Mouse (Mus musculus) forebrain, embryonic 15.5 days (tissue): ENCODE measurements at regions not wholly inside any gene's neighbourhood (a gene's known extent, or its start where the extent isn't known, plus 50 kb on each side); places are given as distances from the start of the nearest gene placed in this dataset.

Source experiments
- ATAC-seq: fragments of 200-750 bp; cut with Nextera tagmentation; replicated peaks from 2 replicates; pipeline ENCODE4 v1.8.0; 2017; ENCODE audit warnings: mild to moderate bottlenecking, moderate TSS enrichment, moderate library complexity
- H3K27ac ChIP-seq: fragments of 300-500 bp; sonication (generic); replicated peaks from 2 replicates; pipeline ENCODE4 v1.5.1; 2015; ENCODE audit warnings: mild to moderate bottlenecking, inconsistent platforms
- H3K27me3 ChIP-seq: fragments of 300-500 bp; sonication (generic); 2 replicates; pipeline ENCODE4 v1.6.1; 2015; ENCODE audit warnings: inconsistent platforms
- H3K36me3 ChIP-seq: fragments of 300-500 bp; sonication (generic); 2 replicates; pipeline ENCODE4 v1.6.1; 2015; ENCODE audit warnings: mild to moderate bottlenecking, inconsistent platforms
- H3K4me1 ChIP-seq: fragments of 300-500 bp; sonication (generic); 2 replicates; pipeline ENCODE4 v1.6.1; 2015; ENCODE audit warnings: inconsistent platforms
- H3K4me2 ChIP-seq: fragments of 300-500 bp; sonication (generic); replicated peaks from 2 replicates; pipeline ENCODE4 v1.6.1; 2015; ENCODE audit warnings: mild to moderate bottlenecking, inconsistent platforms
- H3K4me3 ChIP-seq: fragments of 300-500 bp; sonication (generic); 2 replicates; pipeline ENCODE4 v1.5.1; 2015; ENCODE audit warnings: mild to moderate bottlenecking, inconsistent platforms
- H3K9ac ChIP-seq: fragments of 300-500 bp; sonication (generic); replicated peaks from 2 replicates; pipeline ENCODE4 v1.6.1; 2015; ENCODE audit warnings: mild to moderate bottlenecking, inconsistent platforms
- H3K9me3 ChIP-seq: fragments of 300-500 bp; sonication (generic); 2 replicates; pipeline ENCODE4 v1.6.1; 2016; ENCODE audit warnings: inconsistent platforms
- WGBS: fragments of 180-500 bp; shearing (Covaris S2); methylation state at CpG from one replicate; pipeline ENCODE4 v1.1.7; 2015; ENCODE audit warnings: mixed read lengths; 5-methylcytosine and 5-hydroxymethylcytosine counted together

DNA sequence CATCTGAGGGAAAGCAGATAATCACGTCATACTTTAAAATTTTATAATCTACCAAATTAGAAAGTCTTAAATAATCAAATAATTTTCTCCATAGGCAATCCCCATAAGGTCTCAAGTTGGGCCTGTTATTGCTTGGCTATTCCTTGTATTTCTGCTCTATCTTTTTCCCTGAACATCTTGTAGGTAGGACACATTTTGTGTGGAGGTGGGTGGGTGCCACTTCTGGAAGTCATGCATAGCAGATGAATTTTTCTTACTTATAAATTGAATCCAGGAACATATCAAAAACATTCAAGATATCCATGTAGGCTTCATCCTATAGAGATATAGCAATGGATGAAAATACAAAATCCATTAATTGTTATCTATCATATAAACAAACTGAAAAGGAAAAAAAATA, 1418.7 kb downstream of the Cdh11 start:
- H3K9me3 ChIP-seq: no peaks in the 10 kb centered on the region
- H3K4me3 ChIP-seq: no peak overlapping the region
- H3K27ac ChIP-seq: no peak overlapping the region
- ATAC-seq: no peak
- H3K9ac ChIP-seq: no peak overlapping the region
- H3K27me3 ChIP-seq: no peaks in the 10 kb centered on the region
- H3K4me1 ChIP-seq: no peaks in the 10 kb centered on the region
- H3K4me2 ChIP-seq: no peak overlapping the region
- 88% methylated on average over 1 of the region's 1 CpGs for WGBS
- H3K36me3 ChIP-seq: no peaks in the 10 kb centered on the region

DNA sequence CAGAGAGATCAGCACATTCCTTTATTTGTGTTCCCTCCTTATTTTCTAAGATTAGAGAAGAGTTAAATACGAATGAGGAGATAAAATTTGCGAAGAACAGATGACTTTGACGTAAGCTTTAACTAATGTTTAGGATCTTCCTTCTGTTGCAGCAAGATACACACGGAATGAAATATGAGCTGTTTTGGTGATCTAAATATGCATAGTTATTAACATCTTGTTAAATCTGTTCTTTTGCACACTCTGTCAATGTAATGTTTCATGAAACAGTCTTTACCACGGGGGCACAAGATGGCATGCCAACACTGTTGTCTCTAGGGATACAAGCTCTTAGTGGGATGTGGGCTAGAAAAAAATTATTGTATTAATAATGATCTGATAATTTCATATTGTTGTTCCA, 1434.6 kb downstream of the Cdh11 start:
- peak overlapping the region; percentile 14; the same call in 1 of the 2 replicates for H3K27ac ChIP-seq
- H3K9me3 ChIP-seq: no peaks in the 10 kb centered on the region
- 38% methylated on average over 5 of the region's 5 CpGs for WGBS
- H3K9ac ChIP-seq: no peak overlapping the region
- no peak overlapping the region for H3K4me2 ChIP-seq
- no peaks in the 10 kb centered on the region for H3K27me3 ChIP-seq
- 0 out of 2 replicates have a peak, but pooled peaks cover 5% of the 10 kb centered on the region for H3K4me1 ChIP-seq
- no peaks in the 10 kb centered on the region for H3K36me3 ChIP-seq
- H3K4me3 ChIP-seq: no peak overlapping the region
- ATAC-seq: no peak

DNA sequence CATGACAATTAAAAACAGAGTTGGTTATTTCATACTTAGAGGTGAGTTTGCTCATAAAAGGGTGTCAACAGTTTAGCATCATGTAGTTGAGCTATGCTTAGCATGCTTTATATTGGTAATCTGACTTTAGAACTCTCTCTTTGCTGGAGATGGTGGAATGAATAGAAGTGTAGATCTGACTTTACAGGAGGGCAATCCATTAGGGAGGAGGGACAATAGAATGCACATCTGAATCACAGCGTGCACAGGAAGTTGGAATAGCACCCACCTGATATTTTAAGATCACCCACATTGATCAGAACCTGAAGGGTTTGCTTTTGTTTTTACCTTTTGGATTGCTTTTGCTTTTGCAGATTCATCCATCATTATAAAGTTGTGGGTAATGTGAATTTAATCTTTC, 1435.7 kb downstream of the Cdh11 start:
- no peak overlapping the region for H3K4me2 ChIP-seq
- H3K27me3 ChIP-seq: no peaks in the 10 kb centered on the region
- no peak overlapping the region for H3K27ac ChIP-seq
- H3K9me3 ChIP-seq: no peaks in the 10 kb centered on the region
- H3K4me1 ChIP-seq: 0 out of 2 replicates have a peak, but pooled peaks cover 5% of the 10 kb centered on the region
- H3K36me3 ChIP-seq: no peaks in the 10 kb centered on the region
- 73% methylated on average over 1 of the region's 1 CpGs for WGBS
- no peak overlapping the region for H3K4me3 ChIP-seq
- no peak overlapping the region for H3K9ac ChIP-seq
- ATAC-seq: no peak

DNA sequence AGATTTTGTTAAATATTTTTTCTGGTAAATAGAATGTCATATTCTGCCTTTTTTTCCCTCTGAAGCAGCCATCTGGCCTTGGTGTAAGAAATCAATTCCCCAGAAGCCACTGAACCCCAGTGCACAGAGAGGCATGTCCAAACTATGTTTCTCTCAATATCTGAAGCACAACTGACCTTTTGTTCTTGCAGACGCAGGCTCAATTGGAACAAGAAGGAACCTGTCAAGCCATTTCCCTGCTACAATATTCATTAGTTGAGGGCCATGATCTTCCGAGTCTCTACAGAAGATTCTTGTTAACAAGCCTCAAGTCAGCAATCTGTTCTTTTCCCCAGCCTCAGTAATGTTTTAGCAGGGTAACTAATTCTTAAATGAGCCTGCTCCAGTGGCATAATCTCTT, 1456.2 kb downstream of the Cdh11 start:
- no peaks in the 10 kb centered on the region; the same call in 1 of the 2 replicates for H3K4me1 ChIP-seq
- H3K27me3 ChIP-seq: no peaks in the 10 kb centered on the region
- WGBS: 5% methylated on average over 2 of the region's 2 CpGs
- H3K4me2 ChIP-seq: no peak overlapping the region
- no peaks in the 10 kb centered on the region for H3K9me3 ChIP-seq
- 0 out of 2 replicates have a peak overlapping the region, but pooled peaks have one; percentile 12 for H3K27ac ChIP-seq
- ATAC-seq: 0 out of 2 replicates have a peak, but pooled peaks have one; percentile 51
- H3K9ac ChIP-seq: no peak overlapping the region
- no peaks in the 10 kb centered on the region for H3K36me3 ChIP-seq
- no peak overlapping the region for H3K4me3 ChIP-seq

DNA sequence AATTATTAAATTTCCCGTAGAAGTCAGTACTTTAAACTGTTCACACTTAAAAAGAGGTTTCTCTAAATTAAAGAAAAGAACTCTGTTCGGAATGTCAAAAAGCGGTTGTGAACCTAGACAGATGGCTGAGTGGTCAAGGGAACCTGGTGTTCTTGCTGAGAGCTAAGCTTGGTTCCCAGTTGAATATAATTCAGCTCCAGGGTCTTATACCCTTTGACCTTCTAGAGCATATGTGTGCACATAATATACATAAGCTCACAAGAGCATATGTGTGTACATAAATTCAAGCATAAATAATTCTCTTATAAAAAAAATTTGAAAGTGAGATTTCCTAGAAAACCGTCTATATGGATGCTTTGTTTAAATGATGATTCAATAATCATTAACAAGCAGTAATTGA, 1456.7 kb downstream of the Cdh11 start:
- no peak overlapping the region for H3K4me3 ChIP-seq
- H3K4me1 ChIP-seq: no peaks in the 10 kb centered on the region; the same call in 1 of the 2 replicates
- H3K4me2 ChIP-seq: no peak overlapping the region
- 70% methylated on average over 4 of the region's 4 CpGs for WGBS
- H3K9me3 ChIP-seq: no peaks in the 10 kb centered on the region
- no peaks in the 10 kb centered on the region for H3K36me3 ChIP-seq
- H3K27ac ChIP-seq: no peak overlapping the region
- no peak for ATAC-seq
- no peak overlapping the region for H3K9ac ChIP-seq
- H3K27me3 ChIP-seq: no peaks in the 10 kb centered on the region

DNA sequence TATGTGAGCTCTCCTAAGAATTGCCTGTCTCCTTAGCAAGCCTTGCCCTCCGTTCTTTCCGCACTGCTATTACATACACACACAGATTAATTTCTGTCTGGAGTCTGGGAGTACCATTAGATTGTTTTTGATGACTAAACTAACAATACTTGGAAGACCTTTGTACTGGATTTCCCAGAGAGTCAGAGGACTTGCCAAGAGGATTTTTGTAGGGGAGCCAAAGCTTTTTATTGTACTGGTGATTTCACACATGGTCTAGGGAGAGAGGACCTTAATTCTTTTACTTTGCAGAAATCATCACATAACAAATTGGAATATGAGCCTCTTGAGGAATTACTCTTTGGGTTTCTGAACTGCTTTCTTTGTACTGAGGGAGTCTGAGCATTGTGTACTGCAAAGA, 1486.9 kb downstream of the Cdh11 start:
- 62% methylated on average over 2 of the region's 2 CpGs for WGBS
- no peak overlapping the region for H3K4me2 ChIP-seq

DNA sequence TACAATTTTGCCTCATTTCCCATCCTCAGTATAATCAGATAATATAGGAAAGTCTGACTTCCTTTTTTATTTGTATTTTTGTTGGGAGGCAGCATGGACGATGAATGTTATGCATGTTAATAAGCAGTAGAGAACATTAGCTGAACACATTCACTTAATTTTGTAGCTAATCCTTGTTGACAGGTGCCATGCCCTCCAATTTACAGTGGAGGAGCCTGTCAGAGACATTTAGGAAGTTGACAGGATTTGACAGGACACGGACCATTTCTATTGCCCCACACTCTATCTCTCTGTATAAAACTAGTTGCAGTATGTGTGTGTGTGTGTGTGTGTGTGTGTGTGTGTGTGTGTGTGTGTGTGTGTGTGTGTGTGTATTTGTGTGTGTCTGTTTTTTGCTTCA, 1495.4 kb downstream of the Cdh11 start:
- H3K27me3 ChIP-seq: no peaks in the 10 kb centered on the region
- H3K9me3 ChIP-seq: no peaks in the 10 kb centered on the region
- ATAC-seq: no peak
- WGBS: 79% methylated on average over 2 of the region's 2 CpGs
- no peaks in the 10 kb centered on the region for H3K4me1 ChIP-seq
- no peak overlapping the region for H3K9ac ChIP-seq
- no peaks in the 10 kb centered on the region for H3K36me3 ChIP-seq
- no peak overlapping the region for H3K27ac ChIP-seq
- no peak overlapping the region for H3K4me2 ChIP-seq
- H3K4me3 ChIP-seq: no peak overlapping the region

More for the DNA sequence above, 1486.9 kb downstream of the Cdh11 start:
- Histone ChIP-seq H3K4me1 (no peaks in the 10 kb centered on the region), H3K27me3 (no peaks in the 10 kb centered on the region), H3K9me3 (no peaks in the 10 kb centered on the region), H3K27ac (no peak overlapping the region), H3K9ac (no peak overlapping the region), H3K36me3 (no peaks in the 10 kb centered on the region), H3K4me3 (no peak overlapping the region)
- ATAC-seq: no peak

DNA sequence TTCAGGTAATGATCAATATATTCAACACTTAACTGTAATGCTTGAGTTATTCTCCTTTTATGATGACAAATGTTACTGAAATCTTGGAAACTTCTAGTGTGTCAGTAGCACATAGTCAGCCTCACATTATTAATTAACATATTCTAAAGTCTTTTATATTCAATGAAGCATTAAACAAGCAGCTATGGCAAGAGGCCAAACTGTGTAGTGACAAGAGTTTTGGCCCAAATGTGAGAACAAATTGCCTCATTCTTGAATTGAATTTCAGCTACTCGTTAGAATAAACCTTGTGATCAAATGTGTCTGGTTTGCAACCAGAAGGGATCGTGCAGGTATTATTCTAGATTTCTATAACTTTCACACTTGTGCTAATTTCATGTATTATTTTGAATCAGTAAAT, 1542.8 kb downstream of the Cdh11 start:
- ATAC-seq: no peak; the same call in 1 of the 2 replicates
- 18% methylated on average over 2 of the region's 2 CpGs for WGBS
- Histone ChIP-seq H3K4me2 (no peak overlapping the region), H3K36me3 (no peaks in the 10 kb centered on the region), H3K4me3 (no peak overlapping the region), H3K27me3 (no peaks in the 10 kb centered on the region), H3K9ac (no peak overlapping the region), H3K9me3 (no peaks in the 10 kb centered on the region), H3K27ac (no peak overlapping the region), H3K4me1 (0 out of 2 replicates have a peak, but pooled peaks cover 2% of the 10 kb centered on the region)

DNA sequence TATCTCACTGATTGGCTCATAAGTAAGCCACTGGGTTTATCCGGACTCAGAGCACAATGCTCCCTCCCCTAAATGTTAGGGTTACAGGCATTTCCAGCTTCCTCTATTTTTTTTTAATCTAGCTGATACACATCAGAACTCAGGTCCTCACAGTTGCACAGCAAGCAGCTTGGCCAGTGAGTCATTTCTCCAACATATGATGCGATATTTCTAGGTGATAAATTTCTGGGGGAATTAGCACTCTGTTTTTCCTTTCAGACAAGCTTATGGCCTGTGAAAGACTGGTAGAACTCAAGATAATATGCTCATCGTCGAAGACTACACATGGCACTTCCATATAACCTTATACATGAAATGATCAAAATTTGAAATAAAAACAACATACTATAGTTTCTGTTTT, 1543.6 kb downstream of the Cdh11 start:
- Histone ChIP-seq H3K4me2 (no peak overlapping the region), H3K9me3 (no peaks in the 10 kb centered on the region), H3K27ac (no peak overlapping the region), H3K4me1 (0 out of 2 replicates have a peak, but pooled peaks cover 2% of the 10 kb centered on the region), H3K4me3 (no peak overlapping the region), H3K9ac (no peak overlapping the region), H3K27me3 (no peaks in the 10 kb centered on the region), H3K36me3 (no peaks in the 10 kb centered on the region)
- no peak for ATAC-seq
- 83% methylated on average over 4 of the region's 4 CpGs for WGBS

DNA sequence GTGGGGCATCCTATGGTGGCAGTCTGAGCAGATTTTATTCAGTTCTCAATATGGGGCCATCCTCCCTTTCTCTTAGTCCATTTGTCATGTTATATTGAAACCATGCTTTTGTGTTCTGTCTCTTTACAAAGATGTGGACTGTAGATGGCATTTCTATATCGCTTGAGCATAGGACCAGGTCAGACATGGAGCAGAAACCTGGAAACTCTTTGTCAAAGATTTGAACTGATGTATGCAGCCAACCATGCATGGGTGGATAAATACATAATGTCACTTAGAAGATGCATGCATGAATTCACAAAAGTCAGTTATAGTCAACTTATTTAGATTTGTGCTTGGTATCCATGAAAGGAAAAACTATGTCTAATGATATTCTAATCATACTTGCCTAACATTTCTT, 1587.5 kb downstream of the Cdh11 start:
- Histone ChIP-seq H3K9ac (no peak overlapping the region), H3K4me3 (no peak overlapping the region), H3K4me1 (no peaks in the 10 kb centered on the region), H3K4me2 (no peak overlapping the region), H3K9me3 (no peaks in the 10 kb centered on the region), H3K36me3 (no peaks in the 10 kb centered on the region), H3K27ac (no peak overlapping the region), H3K27me3 (no peaks in the 10 kb centered on the region)
- ATAC-seq: no peak
- WGBS: 92% methylated on average over 1 of the region's 1 CpGs

DNA sequence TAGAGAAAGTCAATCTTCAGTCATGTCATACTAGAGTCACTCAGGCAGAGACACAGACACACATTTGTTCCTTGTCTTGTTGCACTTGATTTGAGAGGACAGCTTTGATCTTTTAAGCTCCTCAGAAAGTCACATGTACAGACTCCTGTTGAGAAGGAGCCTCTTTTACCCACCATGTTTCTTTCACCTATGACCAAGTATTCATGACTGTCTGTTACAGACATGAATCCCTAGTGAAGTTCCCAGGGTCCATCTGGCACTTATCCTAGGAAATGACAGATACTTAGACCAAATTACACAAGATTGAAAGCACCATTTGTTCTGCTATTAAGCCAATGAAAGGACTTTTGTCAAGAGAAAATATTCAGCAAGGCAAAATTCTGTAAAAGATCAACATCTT, 1588.7 kb downstream of the Cdh11 start:
- ATAC-seq: peak; percentile 58; the same call in 1 of the 2 replicates
- Histone ChIP-seq H3K27ac (no peak overlapping the region; the same call in 1 of the 2 replicates), H3K9me3 (no peaks in the 10 kb centered on the region), H3K9ac (no peak overlapping the region), H3K4me1 (no peaks in the 10 kb centered on the region), H3K4me3 (no peak overlapping the region), H3K36me3 (no peaks in the 10 kb centered on the region), H3K4me2 (no peak overlapping the region), H3K27me3 (no peaks in the 10 kb centered on the region)

DNA sequence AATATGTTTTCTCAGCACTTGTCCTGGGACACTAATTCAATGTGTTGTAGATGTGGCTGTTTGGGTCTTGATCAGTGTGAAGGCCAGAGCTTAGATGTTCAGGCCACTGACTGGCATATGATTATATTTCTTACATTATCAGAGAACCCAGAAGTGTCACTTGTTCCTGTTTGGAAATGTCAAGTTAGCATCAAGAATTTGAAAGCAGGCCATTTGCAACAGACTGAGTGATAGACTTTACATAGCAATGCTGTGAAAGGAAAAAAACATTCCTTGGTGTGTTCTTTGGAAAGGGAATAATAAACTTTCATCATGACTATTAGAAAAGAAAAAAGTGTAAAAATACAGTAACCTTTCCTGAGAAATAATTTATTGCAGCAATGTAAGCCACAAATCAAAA, 1596.9 kb downstream of the Cdh11 start:
- no peak overlapping the region for H3K4me2 ChIP-seq
- no peak overlapping the region for H3K9ac ChIP-seq
- no peaks in the 10 kb centered on the region for H3K4me1 ChIP-seq
- H3K9me3 ChIP-seq: no peaks in the 10 kb centered on the region
- no peaks in the 10 kb centered on the region for H3K36me3 ChIP-seq
- peak overlapping the region; percentile 71 for H3K27ac ChIP-seq
- no peaks in the 10 kb centered on the region for H3K27me3 ChIP-seq
- no peak overlapping the region for H3K4me3 ChIP-seq
- peak; percentile 48 for ATAC-seq

DNA sequence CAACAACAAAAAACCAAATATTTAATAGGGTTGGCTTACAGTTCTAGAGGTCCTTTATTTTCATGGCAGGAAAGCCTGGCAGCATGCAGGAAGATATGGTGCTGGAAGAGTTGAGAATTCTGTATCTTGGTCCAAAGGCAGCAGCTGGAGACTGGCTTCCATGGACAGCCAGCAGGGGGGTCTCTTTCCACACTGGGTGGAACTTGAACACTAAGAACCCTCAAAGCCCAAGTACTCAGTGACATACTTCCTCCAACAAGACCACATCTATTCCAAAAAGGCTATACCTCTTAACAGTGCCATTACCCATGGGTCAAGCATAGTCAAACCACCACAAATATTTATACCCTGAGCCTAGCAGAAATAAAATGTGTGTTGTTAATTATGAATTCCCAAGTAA, 1630.5 kb downstream of the Cdh11 start:
- no peak overlapping the region for H3K4me2 ChIP-seq
- H3K9ac ChIP-seq: no peak overlapping the region
- no peak for ATAC-seq
- H3K4me3 ChIP-seq: no peak overlapping the region
- H3K4me1 ChIP-seq: no peaks in the 10 kb centered on the region
- H3K36me3 ChIP-seq: no peaks in the 10 kb centered on the region
- H3K27ac ChIP-seq: no peak overlapping the region
- H3K27me3 ChIP-seq: no peaks in the 10 kb centered on the region
- H3K9me3 ChIP-seq: no peaks in the 10 kb centered on the region
